In the genomic region with DNA sequence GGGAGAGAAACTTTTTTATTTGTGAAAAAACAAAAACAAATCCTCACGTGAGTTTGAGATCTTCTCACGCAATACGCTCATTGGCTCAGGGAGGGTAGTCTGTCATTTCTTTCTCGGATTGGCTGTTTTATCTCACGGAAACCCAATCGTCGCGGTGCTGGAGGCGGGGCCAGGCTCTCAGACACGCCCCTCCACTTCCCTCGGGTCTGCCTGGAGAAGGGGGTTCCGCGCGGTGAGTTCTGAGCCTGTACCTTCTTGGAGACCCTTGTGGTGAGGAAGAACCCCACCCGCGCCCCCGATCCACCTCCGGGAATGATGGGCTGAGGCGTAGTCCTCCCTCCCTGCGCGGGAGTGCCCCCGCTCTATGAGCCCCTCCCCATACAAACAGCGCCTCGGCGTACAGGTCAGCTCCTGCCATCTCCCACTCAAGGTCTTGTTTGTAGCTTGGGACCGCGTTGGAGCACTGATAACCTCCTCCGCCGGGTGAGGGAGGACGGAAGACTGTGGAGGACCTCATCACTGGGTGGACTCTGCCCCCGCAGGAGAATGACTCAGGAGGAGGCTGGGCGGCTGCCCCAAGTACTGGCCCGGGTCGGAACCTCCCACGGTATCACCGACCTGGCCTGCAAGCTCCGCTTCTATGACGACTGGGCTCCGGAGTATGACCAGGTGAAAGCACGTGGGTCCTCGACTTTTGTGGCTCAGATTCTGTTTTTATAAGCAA, we compare ENCODE assay signal across 8 mouse cellular contexts. TPM values are rescaled to one million over a fixed set of nuclear protein-coding genes. Genes with fewer than 3 reads are reported as not detected.
DNase-seq lines count a peak whose midpoint lies in the region; ATAC-seq lines count a peak whose summit lies in the region.

A gene (plus strand): TSS at position 190 of the 724 bp plus-strand sequence.

- no peaks in the 10 kb centered on the region for H3K9me3 ChIP-seq in heart, embryonic 14.5 days (ENCODE audit: control insufficient read depth, low read length)
- no peaks in the 10 kb centered on the region for H3K9me3 ChIP-seq in liver, embryonic 13.5 days (replicated peaks)
- no peaks in the 10 kb centered on the region for H3K9me3 ChIP-seq in stomach, embryonic 16.5 days (replicated peaks; ENCODE audit: control insufficient read depth, low read length)

- ATAC-seq in heart, embryonic 14.5 days (ENCODE audit: insufficient number of reproducible peaks, insufficient read depth, low FRiP score, low read depth): peak; percentile 83
- peak; percentile 95 for ATAC-seq in liver, embryonic 13.5 days (ENCODE audit: low read depth)
- peak; percentile 93 for ATAC-seq in stomach, embryonic 16.5 days (ENCODE audit: insufficient read depth, low FRiP score)

- H3K4me3 ChIP-seq in brown adipose tissue, adult 24 weeks (ENCODE audit: insufficient read depth, low read depth, low read length): peak within 1 kb of the TSS; percentile 73
- H3K4me3 ChIP-seq in heart, embryonic 14.5 days (ENCODE audit: control insufficient read depth in 1 of 2, insufficient read depth in 1 of 2, low read depth in 1 of 2, low read length in 2 of 2): peak within 1 kb of the TSS; percentile 65 to 66
- H3K4me3 ChIP-seq in liver, embryonic 13.5 days (replicated peaks): peak within 1 kb of the TSS; percentile 82
- H3K4me3 ChIP-seq in stomach, embryonic 16.5 days (replicated peaks; ENCODE audit: low read length): peak within 1 kb of the TSS; percentile 79

- no peaks in the 10 kb centered on the region for H3K27me3 ChIP-seq in heart, embryonic 14.5 days (ENCODE audit: control insufficient read depth, insufficient read depth, low read length)
- H3K27me3 ChIP-seq in liver, embryonic 13.5 days: 0 out of 2 replicates have a peak, but pooled peaks cover 3% of the 10 kb centered on the region
- H3K27me3 ChIP-seq in stomach, embryonic 16.5 days (ENCODE audit: control insufficient read depth, insufficient read depth, low read length): no peaks in the 10 kb centered on the region

- H3K36me3 ChIP-seq in heart, embryonic 14.5 days (ENCODE audit: control insufficient read depth, insufficient read depth, low read length): 0 out of 2 replicates have a peak, but pooled peaks cover 3% of the 10 kb centered on the region
- peaks cover 6% of the 10 kb centered on the region; the same call in 1 of the 2 replicates for H3K36me3 ChIP-seq in liver, embryonic 13.5 days
- H3K36me3 ChIP-seq in stomach, embryonic 16.5 days (ENCODE audit: control insufficient read depth, insufficient read depth, low read length): no peaks in the 10 kb centered on the region

- DNase-seq in CD4-positive, CD25-positive, alpha-beta regulatory T cell, adult 2 months (ENCODE audit: low read depth, low spot score): peak; percentile 93
- peak; percentile 81 for DNase-seq in fibroblast of lung, adult 2 months (ENCODE audit: low read depth)
- DNase-seq in kidney, postnatal 14 days: peak; percentile 94
- DNase-seq in liver, embryonic 13.5 days: peak; percentile 92
- peak; percentile 86 for DNase-seq in neural tube, embryonic 10.5 days (ENCODE audit: extremely low spot score, low spot score)

- H3K9ac ChIP-seq in heart, embryonic 14.5 days (ENCODE audit: low read length): peak within 1 kb of the TSS; percentile 73
- peak within 1 kb of the TSS; percentile 87 for H3K9ac ChIP-seq in liver, embryonic 13.5 days
- peak within 1 kb of the TSS; percentile 85 for H3K9ac ChIP-seq in stomach, embryonic 16.5 days (ENCODE audit: low read length)

- no peaks in the 10 kb centered on the region for H3K4me1 ChIP-seq in brown adipose tissue, adult 24 weeks (ENCODE audit: control insufficient read depth, insufficient read depth, insufficient read length, low read length)
- peaks cover 2 to 3% of the 10 kb centered on the region in 2 experiments; a peak in 1 of 4 replicates for H3K4me1 ChIP-seq in heart, embryonic 14.5 days (ENCODE audit: control insufficient read depth in 2 of 2, insufficient read depth in 2 of 2, low read length in 2 of 2)
- H3K4me1 ChIP-seq in liver, embryonic 13.5 days (replicated peaks): peaks cover 26% of the 10 kb centered on the region
- peaks cover 6% of the 10 kb centered on the region; the same call in 1 of the 2 replicates for H3K4me1 ChIP-seq in stomach, embryonic 16.5 days (ENCODE audit: control insufficient read depth, insufficient read depth, low read length)

- H3K27ac ChIP-seq in brown adipose tissue, adult 24 weeks (replicated peaks; ENCODE audit: low read depth, low read length): no peak within 1 kb of the TSS
- H3K27ac ChIP-seq in heart, embryonic 14.5 days (replicated peaks in 1 of 2; ENCODE audit: control insufficient read depth in 1 of 2, insufficient read depth in 1 of 2, low read depth in 2 of 2, low read length in 2 of 2): peak within 1 kb of the TSS; percentile 2 to 45; a peak in 3 of 4 replicates
- H3K27ac ChIP-seq in liver, embryonic 13.5 days: peak within 1 kb of the TSS; percentile 97
- H3K27ac ChIP-seq in stomach, embryonic 16.5 days (ENCODE audit: low read length): peak within 1 kb of the TSS; percentile 79

- under 1% methylated on average over 41 of the region's 41 CpGs for WGBS in heart, embryonic 14.5 days
- under 1% methylated on average over 41 of the region's 41 CpGs for WGBS in liver, embryonic 13.5 days (ENCODE audit: insufficient replicate concordance)
- WGBS in stomach, embryonic 16.5 days: under 1% methylated on average over 41 of the region's 41 CpGs

- H3K4me2 ChIP-seq in heart, embryonic 14.5 days (ENCODE audit: low read length): peak within 1 kb of the TSS; percentile 98
- peak within 1 kb of the TSS; percentile 89 for H3K4me2 ChIP-seq in liver, embryonic 13.5 days
- peak within 1 kb of the TSS; percentile 99 for H3K4me2 ChIP-seq in stomach, embryonic 16.5 days (ENCODE audit: low read depth, low read length)

RNA-seq across cellular contexts. Expression of the gene that starts here (rescaled TPM):
- polyA plus RNA-seq in brown adipose tissue, adult 24 weeks (2012; ENCODE audit: insufficient read depth, insufficient read length, missing spikeins): 6.3 and 9.3 TPM in 2 replicates
- 11.1 and 12.0 TPM in 2 replicates for polyA plus RNA-seq in heart, embryonic 14.5 days (2014; fragmentation: Nextera tagmentation; extraction: Ambion mirVana)
- 10.6 and 12.2 TPM in 2 replicates for polyA plus RNA-seq in liver, embryonic 13.5 days (2015; fragmentation: Nextera tagmentation; extraction: Ambion mirVana)
- polyA plus RNA-seq in stomach, embryonic 16.5 days (2015; fragmentation: Nextera tagmentation; extraction: Ambion mirVana): 14.1 and 14.8 TPM in 2 replicates
